Mouse (Mus musculus): Measurements from ENCODE around the gene Gm21985.

- TF ChIP-seq POLR2A (IDR thresholded peaks at IDR 0.05; ENCODE audit: borderline replicate concordance, extremely low read depth, low read depth, low read length) (no peak), CTCF (IDR thresholded peaks at IDR 0.05; ENCODE audit: insufficient read depth, low read length) (peak; percentile 53)
Observed at GRCm38 (mm10) chr2:112259241-112259962, 6.7 kb upstream of the Gm21985 start, which contains the start of gene Nutm1.
